Mouse (Mus musculus) hindbrain, embryonic 10.5 days (tissue): Measurements from ENCODE around the gene Kcna6. TPM values are rescaled to one million over a fixed set of nuclear protein-coding genes. Genes with fewer than 3 reads are reported as not detected.
A peak's percentile ranks its signal among the peaks of the same experiment; 100 is the strongest.

Source experiments
- DNase-seq: peaks from one replicate; pipeline ENCODE4 v3.0.0-alpha.2; 2017; ENCODE audit warnings: low spot score
- H3K27ac ChIP-seq: fragments of 300-500 bp; sonication (generic); 2 replicates; pipeline ENCODE4 v1.5.1; 2016; ENCODE audit warnings: mild to moderate bottlenecking, moderate library complexity
- H3K27me3 ChIP-seq: fragments of 300-500 bp; sonication (generic); 2 replicates; pipeline ENCODE4 v1.6.1; 2016; ENCODE audit warnings: mild to moderate bottlenecking; ENCODE audit not compliant: poor library complexity, insufficient read depth, severe bottlenecking
- H3K36me3 ChIP-seq: fragments of 300-500 bp; sonication (generic); 2 replicates; pipeline ENCODE4 v1.6.1; 2016; ENCODE audit warnings: mild to moderate bottlenecking, moderate library complexity
- H3K4me1 ChIP-seq: fragments of 300-500 bp; sonication (generic); replicated peaks from 2 replicates; pipeline ENCODE4 v1.6.1; 2016; ENCODE audit warnings: mild to moderate bottlenecking
- H3K4me3 ChIP-seq: fragments of 300-500 bp; sonication (generic); 2 replicates; pipeline ENCODE4 v1.5.1; 2016; ENCODE audit warnings: mild to moderate bottlenecking, moderate library complexity
- H3K9me3 ChIP-seq: fragments of 300-500 bp; sonication (generic); 2 replicates; pipeline ENCODE4 v1.6.1; 2016; ENCODE audit warnings: mild to moderate bottlenecking, moderate library complexity
- WGBS: fragments of 180-500 bp; shearing (Covaris S2); methylation state at CpG from one replicate; pipeline ENCODE4 v1.1.7; 2016; 5-methylcytosine and 5-hydroxymethylcytosine counted together
- polyA plus RNA-seq: library from polyadenylated mRNA; unstranded; fragments of >200 nt; fragmentation: Nextera tagmentation; extraction: Ambion mirVana; gene quantifications from 2 replicates; pipeline ENCODE4 v1.2.1, GENCODE M21; 2016

Kcna6 gene
- polyA plus RNA-seq = 5.7 and 6.7 TPM in 2 replicates

GRCm38 (mm10) chr6:126740211-126741142 lies at the start of gene Kcna6:
Gene Kcna6, minus strand, starts transcription at chr6:126740674.
- peaks cover 56% of the 10 kb centered on the region for H3K27me3 ChIP-seq
- peak; percentile 81 for DNase-seq
- H3K4me3 ChIP-seq = peak within 1 kb of the TSS; percentile 69
- H3K9me3 ChIP-seq = no peaks in the 10 kb centered on the region
- no peaks in the 10 kb centered on the region for H3K36me3 ChIP-seq
- peaks cover 20% of the 10 kb centered on the region for H3K4me1 ChIP-seq
- peak within 1 kb of the TSS; percentile 83 for H3K27ac ChIP-seq
- 4% methylated on average over 36 of the region's 36 CpGs for WGBS

- no peak for DNase-seq
- Histone ChIP-seq H3K9me3 (no peaks in the 10 kb centered on the region), H3K4me3 (no peak overlapping the region), H3K27ac (no peak overlapping the region), H3K36me3 (no peaks in the 10 kb centered on the region), H3K4me1 (no peaks in the 10 kb centered on the region), H3K27me3 (no peaks in the 10 kb centered on the region)
- WGBS = 82% methylated on average over 8 of the region's 8 CpGs
Observed at GRCm38 (mm10) chr6:126788863-126789262, 48.4 kb upstream of the Kcna6 start.

GRCm38 (mm10) chr6:126784206-126784605 lies 43.7 kb upstream of the Kcna6 start:
- Histone ChIP-seq H3K4me3 (no peak overlapping the region), H3K36me3 (no peaks in the 10 kb centered on the region), H3K4me1 (no peaks in the 10 kb centered on the region), H3K27me3 (no peaks in the 10 kb centered on the region), H3K9me3 (no peaks in the 10 kb centered on the region), H3K27ac (no peak overlapping the region)
- no peak for DNase-seq
- 57% methylated on average over 5 of the region's 5 CpGs for WGBS

GRCm38 (mm10) chr6:126783651-126784066 lies 43.2 kb upstream of the Kcna6 start:
- DNase-seq = no peak
- WGBS = 65% methylated on average over 10 of the region's 10 CpGs

GRCm38 (mm10) chr6:126783056-126783455 lies 42.6 kb upstream of the Kcna6 start:
- H3K4me1 ChIP-seq = no peaks in the 10 kb centered on the region
- no peak for DNase-seq
- no peaks in the 10 kb centered on the region for H3K27me3 ChIP-seq
- no peaks in the 10 kb centered on the region for H3K36me3 ChIP-seq
- H3K27ac ChIP-seq = no peak overlapping the region
- H3K9me3 ChIP-seq = no peaks in the 10 kb centered on the region
- 87% methylated on average over 1 of the region's 1 CpGs for WGBS
- no peak overlapping the region for H3K4me3 ChIP-seq

More at GRCm38 (mm10) chr6:126783651-126784066, 43.2 kb upstream of the Kcna6 start:
- Histone ChIP-seq H3K27me3 (no peaks in the 10 kb centered on the region), H3K36me3 (no peaks in the 10 kb centered on the region), H3K4me3 (no peak overlapping the region), H3K27ac (no peak overlapping the region), H3K4me1 (no peaks in the 10 kb centered on the region), H3K9me3 (no peaks in the 10 kb centered on the region)

GRCm38 (mm10) chr6:126777889-126778288 lies 37.4 kb upstream of the Kcna6 start:
- no peak for DNase-seq
- Histone ChIP-seq H3K27ac (no peak overlapping the region), H3K36me3 (no peaks in the 10 kb centered on the region), H3K9me3 (no peaks in the 10 kb centered on the region), H3K4me3 (no peak overlapping the region), H3K4me1 (no peaks in the 10 kb centered on the region; the same call in 1 of the 2 replicates), H3K27me3 (no peaks in the 10 kb centered on the region)
- 81% methylated on average over 6 of the region's 6 CpGs for WGBS

GRCm38 (mm10) chr6:126773873-126774272 lies 33.4 kb upstream of the Kcna6 start:
- Histone ChIP-seq H3K27ac (peak overlapping the region; percentile 16; the same call in 1 of the 2 replicates), H3K4me1 (peaks cover 11% of the 10 kb centered on the region), H3K27me3 (no peaks in the 10 kb centered on the region), H3K4me3 (no peak overlapping the region), H3K36me3 (no peaks in the 10 kb centered on the region), H3K9me3 (no peaks in the 10 kb centered on the region)
- 59% methylated on average over 4 of the region's 4 CpGs for WGBS
- DNase-seq = no peak

- Histone ChIP-seq H3K27me3 (no peaks in the 10 kb centered on the region), H3K36me3 (no peaks in the 10 kb centered on the region), H3K4me3 (no peak overlapping the region), H3K27ac (peak overlapping the region; percentile 40; the same call in 1 of the 2 replicates), H3K4me1 (peaks cover 26% of the 10 kb centered on the region), H3K9me3 (no peaks in the 10 kb centered on the region)
- 82% methylated on average over 4 of the region's 4 CpGs for WGBS
- no peak for DNase-seq
Observed at GRCm38 (mm10) chr6:126772326-126772725, 31.9 kb upstream of the Kcna6 start.

- Histone ChIP-seq H3K4me3 (no peak overlapping the region), H3K9me3 (no peaks in the 10 kb centered on the region), H3K27ac (no peak overlapping the region), H3K27me3 (no peaks in the 10 kb centered on the region), H3K4me1 (peaks cover 37% of the 10 kb centered on the region), H3K36me3 (no peaks in the 10 kb centered on the region)
- DNase-seq = no peak
- whole genome bisulfite sequencing = 82% methylated on average over 12 of the region's 12 CpGs
Observed at GRCm38 (mm10) chr6:126770146-126770731, 29.8 kb upstream of the Kcna6 start.

GRCm38 (mm10) chr6:126768957-126769665 lies 28.6 kb upstream of the Kcna6 start:
- Histone ChIP-seq H3K27ac (peak overlapping the region; percentile 79), H3K36me3 (no peaks in the 10 kb centered on the region), H3K4me1 (peaks cover 42% of the 10 kb centered on the region), H3K4me3 (no peak overlapping the region), H3K9me3 (no peaks in the 10 kb centered on the region), H3K27me3 (no peaks in the 10 kb centered on the region)
- 76% methylated on average over 11 of the region's 11 CpGs for WGBS
- no peak for DNase-seq

GRCm38 (mm10) chr6:126767610-126768532 lies 27.4 kb upstream of the Kcna6 start:
- no peaks in the 10 kb centered on the region for H3K36me3 ChIP-seq
- no peak for DNase-seq
- no peaks in the 10 kb centered on the region for H3K9me3 ChIP-seq
- no peaks in the 10 kb centered on the region for H3K27me3 ChIP-seq
- H3K4me3 ChIP-seq = no peak overlapping the region
- 37% methylated on average over 7 of the region's 7 CpGs for WGBS
- peaks cover 42% of the 10 kb centered on the region for H3K4me1 ChIP-seq
- peak overlapping the region; percentile 79 for H3K27ac ChIP-seq

- Histone ChIP-seq H3K4me1 (peaks cover 42% of the 10 kb centered on the region), H3K27ac (peak overlapping the region; percentile 79), H3K36me3 (no peaks in the 10 kb centered on the region), H3K27me3 (no peaks in the 10 kb centered on the region), H3K9me3 (no peaks in the 10 kb centered on the region), H3K4me3 (no peak overlapping the region)
- no peak for DNase-seq
- WGBS = 64% methylated on average over 5 of the region's 5 CpGs
Observed at GRCm38 (mm10) chr6:126766552-126766951, 26.1 kb upstream of the Kcna6 start.
